Mouse (Mus musculus) liver, embryonic 14.5 days (tissue): ENCODE data around the gene 1700061G19Rik.

Experiments
- CTCF ChIP-seq: IDR thresholded peaks from 2 replicates; pipeline ENCODE4 v1.5.1; 2016; ENCODE audit warnings: antibody characterized with exemption, low read depth, control low read depth
- EP300 ChIP-seq: IDR thresholded peaks from 2 replicates; pipeline ENCODE4 v1.6.1; 2016; ENCODE audit warnings: antibody characterized with exemption, low read depth

GRCm38 (mm10) chr17:56930026-56930425, 54.7 kb downstream of the 1700061G19Rik start:
- TF ChIP-seq CTCF (no peak; the same call in 1 of the 2 replicates), EP300 (no peak)
